Mouse (Mus musculus): ENCODE measurements around the gene Gas1. TPM values are rescaled to one million over a fixed set of nuclear protein-coding genes. Genes with fewer than 3 reads are reported as not detected.

The Gas1 gene
- polyA plus RNA-seq, 1 experiment from 2014 or later, result 11.7 TPM

DNA sequence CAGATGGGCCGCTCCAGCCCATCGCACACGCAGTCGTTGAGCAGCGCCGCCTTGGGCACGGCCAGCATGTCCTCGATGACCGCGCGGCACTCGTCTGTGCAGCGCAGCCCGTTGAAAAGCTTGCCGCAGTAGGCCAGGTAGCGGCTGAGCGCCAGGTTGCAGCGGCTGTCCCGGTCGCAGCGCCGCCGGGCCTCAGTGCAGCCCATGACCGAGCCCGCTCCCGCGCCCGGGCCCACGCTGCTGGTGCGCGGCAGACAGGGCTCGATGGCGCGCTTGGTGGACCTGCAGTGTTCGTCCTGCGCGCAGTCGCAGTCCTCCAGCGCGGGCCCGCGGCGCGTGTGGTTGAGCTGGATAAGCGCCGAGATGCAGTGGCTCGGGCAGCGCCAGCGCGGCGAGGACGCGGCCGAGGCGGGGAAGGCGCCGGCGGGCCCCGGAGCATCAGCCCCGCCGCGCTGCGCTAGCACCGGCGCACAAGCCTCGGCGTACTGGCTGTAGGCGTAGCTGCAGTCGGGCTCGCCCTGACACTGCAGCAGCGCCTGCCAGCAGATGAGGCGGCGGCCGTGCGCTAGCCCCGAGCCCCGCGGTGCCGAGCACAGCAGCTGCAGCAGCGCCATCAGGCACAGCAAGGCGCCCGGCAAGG is 909 bp downstream of the Gas1 start:
- Histone ChIP-seq H3K9ac (ENCODE audit: low read depth, low read length) (peak overlapping the region; percentile 69), H3K27me3 (replicated peaks; ENCODE audit: control insufficient read depth, insufficient read depth, low read length) (no peaks in the 10 kb centered on the region), H3K27ac (ENCODE audit: low read depth, low read length) (peak overlapping the region; percentile 83), H3K9me3 (ENCODE audit: control insufficient read depth, low read length) (no peaks in the 10 kb centered on the region), H3K4me1 (ENCODE audit: control insufficient read depth, insufficient read depth, low read depth, low read length) (peaks cover 13% of the 10 kb centered on the region), H3K36me3 (ENCODE audit: control insufficient read depth, insufficient read depth, low read length) (no peaks in the 10 kb centered on the region), H3K4me2 (ENCODE audit: low read length) (peak overlapping the region; percentile 87), H3K4me3 (ENCODE audit: low read length) (peak overlapping the region; percentile 49)
- under 1% methylated on average over 71 of the region's 82 CpGs for WGBS
- peak; percentile 71 for ATAC-seq

DNA sequence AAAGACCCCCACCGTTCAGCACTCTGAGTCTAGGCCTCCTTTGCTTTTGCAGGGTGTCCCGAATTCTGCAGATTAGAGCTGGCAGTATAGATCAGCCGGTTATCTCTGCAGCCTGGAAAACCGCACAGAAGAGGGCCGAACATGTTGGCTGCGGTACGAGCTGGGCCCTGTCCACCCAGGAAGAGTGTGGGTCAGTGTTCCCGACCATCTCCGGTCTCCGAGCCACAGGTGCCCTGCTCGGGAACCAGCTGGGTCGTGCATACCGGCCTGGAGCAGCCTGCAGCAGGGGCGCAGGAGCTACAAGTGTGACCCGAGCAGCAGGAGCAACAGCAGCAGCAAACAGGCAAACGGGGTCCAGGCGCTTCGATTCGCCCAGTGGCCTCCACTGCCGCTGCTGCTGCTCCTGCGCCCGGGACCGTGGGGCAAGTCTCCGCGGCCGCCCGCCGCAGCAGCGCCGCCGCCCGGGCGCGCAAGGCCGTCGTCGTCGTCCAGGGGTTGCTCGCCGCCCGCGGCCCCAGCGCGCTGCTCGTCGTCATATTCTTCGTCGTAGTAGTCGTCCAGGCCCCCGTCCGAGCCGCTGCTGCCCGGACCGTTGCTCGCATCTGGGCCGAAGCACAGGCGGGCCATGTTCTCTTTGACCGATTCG is 1.6 kb downstream of the Gas1 start:
- peak overlapping the region; percentile 69 for H3K9ac ChIP-seq (ENCODE audit: low read depth, low read length)
- no peaks in the 10 kb centered on the region for H3K9me3 ChIP-seq (ENCODE audit: control insufficient read depth, low read length)
- WGBS, result under 1% methylated on average over 57 of the region's 59 CpGs
- H3K4me3 ChIP-seq (ENCODE audit: low read length), result peak overlapping the region; percentile 49
- peak; percentile 5; the same call in 1 of the 2 replicates for ATAC-seq
- H3K27ac ChIP-seq (ENCODE audit: low read depth, low read length), result peak overlapping the region; percentile 83
- peaks cover 13% of the 10 kb centered on the region for H3K4me1 ChIP-seq (ENCODE audit: control insufficient read depth, insufficient read depth, low read depth, low read length)
- H3K36me3 ChIP-seq (ENCODE audit: control insufficient read depth, insufficient read depth, low read length), result no peaks in the 10 kb centered on the region
- H3K27me3 ChIP-seq (replicated peaks; ENCODE audit: control insufficient read depth, insufficient read depth, low read length), result no peaks in the 10 kb centered on the region
- peak overlapping the region; percentile 87 for H3K4me2 ChIP-seq (ENCODE audit: low read length)

DNA sequence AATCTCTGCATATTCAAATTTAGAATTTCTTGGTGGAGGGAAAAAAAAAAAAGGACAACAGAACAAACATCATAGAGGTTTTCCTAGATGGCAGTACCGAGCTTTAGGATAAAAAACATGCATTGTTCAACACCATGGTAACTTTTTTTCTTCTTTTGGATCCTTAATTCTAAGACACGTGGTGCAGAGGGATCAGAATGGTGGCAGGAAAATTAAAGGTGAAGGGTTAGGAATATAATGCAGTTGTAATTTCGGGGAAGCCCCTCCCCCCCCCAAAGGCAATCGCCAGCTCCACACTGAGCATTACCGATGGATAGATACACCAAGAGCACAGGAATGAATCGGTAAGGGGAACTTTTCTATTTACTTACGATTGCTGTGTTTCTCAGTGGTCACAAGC is 2.2 kb downstream of the Gas1 start:
- peak overlapping the region; percentile 69 for H3K9ac ChIP-seq (ENCODE audit: low read depth, low read length)
- H3K9me3 ChIP-seq (ENCODE audit: control insufficient read depth, low read length), result no peaks in the 10 kb centered on the region
- H3K27ac ChIP-seq (ENCODE audit: low read depth, low read length), result no peak overlapping the region; the same call in 1 of the 2 replicates
- no peak for ATAC-seq
- H3K4me3 ChIP-seq (ENCODE audit: low read length), result peak overlapping the region; percentile 49
- H3K27me3 ChIP-seq (replicated peaks; ENCODE audit: control insufficient read depth, insufficient read depth, low read length), result no peaks in the 10 kb centered on the region
- H3K4me2 ChIP-seq (ENCODE audit: low read length), result peak overlapping the region; percentile 87
- WGBS, result 0% methylated on average over 7 of the region's 7 CpGs
- H3K4me1 ChIP-seq (ENCODE audit: control insufficient read depth, insufficient read depth, low read depth, low read length), result peaks cover 13% of the 10 kb centered on the region
- H3K36me3 ChIP-seq (ENCODE audit: control insufficient read depth, insufficient read depth, low read length), result no peaks in the 10 kb centered on the region

DNA sequence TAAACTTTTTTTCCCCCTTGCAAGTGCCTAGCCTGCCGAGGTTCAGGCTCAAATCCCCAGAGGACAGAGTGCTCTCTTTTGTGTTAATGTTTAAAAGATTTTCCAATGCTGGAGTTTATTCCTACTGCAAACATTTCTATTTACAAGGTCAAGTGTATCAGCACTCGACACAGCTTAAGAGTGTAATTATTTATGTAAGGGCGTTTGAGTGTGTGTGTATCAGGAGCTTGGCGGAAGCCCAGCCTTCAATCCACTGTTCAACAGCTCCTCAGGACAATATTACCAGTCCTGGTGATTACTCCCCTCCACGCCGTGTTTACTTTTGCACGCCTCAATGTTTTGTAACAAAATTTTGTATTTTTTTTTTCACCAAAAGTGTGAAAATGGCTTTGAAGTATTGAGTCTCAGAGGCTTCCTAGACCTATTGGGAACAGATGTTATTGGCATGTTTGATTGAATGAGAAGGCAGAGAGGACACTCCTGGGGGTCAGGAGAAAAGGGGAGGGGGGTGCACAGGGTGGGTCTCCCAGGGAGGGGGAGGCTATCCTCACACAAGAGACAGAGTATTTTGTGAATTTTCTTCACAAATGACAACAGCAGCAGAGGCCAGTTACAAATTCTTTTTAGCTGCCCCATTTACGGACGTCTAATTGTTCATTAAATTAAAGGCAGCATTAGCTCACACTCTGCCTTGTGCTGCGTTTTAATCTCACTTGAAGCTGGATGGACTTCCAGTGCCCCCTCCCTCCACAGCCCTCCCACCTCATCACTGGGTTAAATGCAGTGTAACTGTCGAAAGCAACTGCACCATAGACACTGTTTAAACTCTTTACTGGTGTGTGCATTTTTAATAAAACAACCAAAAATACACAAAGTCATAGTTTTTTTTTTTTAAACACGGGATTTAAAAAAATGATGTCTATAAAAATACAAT is 3.3 kb downstream of the Gas1 start:
- peak overlapping the region; percentile 30; the same call in 1 of the 2 replicates for H3K9ac ChIP-seq (ENCODE audit: low read depth, low read length)
- 8% methylated on average over 12 of the region's 12 CpGs for WGBS
- H3K9me3 ChIP-seq (ENCODE audit: control insufficient read depth, low read length), result no peaks in the 10 kb centered on the region
- no peak for ATAC-seq
- no peaks in the 10 kb centered on the region for H3K27me3 ChIP-seq (replicated peaks; ENCODE audit: control insufficient read depth, insufficient read depth, low read length)
- peak overlapping the region; percentile 87 for H3K4me2 ChIP-seq (ENCODE audit: low read length)
- H3K27ac ChIP-seq (ENCODE audit: low read depth, low read length), result no peak overlapping the region
- H3K4me3 ChIP-seq (ENCODE audit: low read length), result peak overlapping the region; percentile 49
- peaks cover 13% of the 10 kb centered on the region for H3K4me1 ChIP-seq (ENCODE audit: control insufficient read depth, insufficient read depth, low read depth, low read length)
- H3K36me3 ChIP-seq (ENCODE audit: control insufficient read depth, insufficient read depth, low read length), result no peaks in the 10 kb centered on the region

DNA sequence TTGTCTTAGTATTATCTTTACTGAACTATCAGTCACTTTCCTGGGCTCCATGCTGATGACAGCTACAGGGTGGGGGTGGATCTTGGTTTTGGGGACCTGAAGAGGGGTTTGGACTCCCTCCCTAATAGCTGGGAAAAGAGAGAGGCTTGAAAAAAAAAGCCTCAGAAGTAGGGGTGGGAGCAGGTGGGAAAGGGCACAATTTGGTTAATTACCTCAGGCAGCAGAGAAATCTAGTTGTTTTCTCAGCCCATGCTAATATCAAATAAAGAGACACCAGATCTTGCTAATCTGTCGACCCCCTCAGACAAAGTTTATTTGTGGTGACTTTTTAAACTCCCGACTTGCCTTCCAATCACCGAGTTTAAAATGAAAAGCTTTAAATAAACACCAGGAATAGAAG is 4.0 kb downstream of the Gas1 start:
- H3K9ac ChIP-seq (ENCODE audit: low read depth, low read length), result no peak overlapping the region
- H3K4me3 ChIP-seq (ENCODE audit: low read length), result no peak overlapping the region
- H3K4me1 ChIP-seq (ENCODE audit: control insufficient read depth, insufficient read depth, low read depth, low read length), result peaks cover 13% of the 10 kb centered on the region
- ATAC-seq, result no peak
- no peaks in the 10 kb centered on the region for H3K9me3 ChIP-seq (ENCODE audit: control insufficient read depth, low read length)
- H3K27me3 ChIP-seq (replicated peaks; ENCODE audit: control insufficient read depth, insufficient read depth, low read length), result no peaks in the 10 kb centered on the region
- H3K36me3 ChIP-seq (ENCODE audit: control insufficient read depth, insufficient read depth, low read length), result no peaks in the 10 kb centered on the region
- WGBS, result 9% methylated on average over 3 of the region's 3 CpGs
- H3K4me2 ChIP-seq (ENCODE audit: low read length), result peak overlapping the region; percentile 87
- no peak overlapping the region for H3K27ac ChIP-seq (ENCODE audit: low read depth, low read length)

DNA sequence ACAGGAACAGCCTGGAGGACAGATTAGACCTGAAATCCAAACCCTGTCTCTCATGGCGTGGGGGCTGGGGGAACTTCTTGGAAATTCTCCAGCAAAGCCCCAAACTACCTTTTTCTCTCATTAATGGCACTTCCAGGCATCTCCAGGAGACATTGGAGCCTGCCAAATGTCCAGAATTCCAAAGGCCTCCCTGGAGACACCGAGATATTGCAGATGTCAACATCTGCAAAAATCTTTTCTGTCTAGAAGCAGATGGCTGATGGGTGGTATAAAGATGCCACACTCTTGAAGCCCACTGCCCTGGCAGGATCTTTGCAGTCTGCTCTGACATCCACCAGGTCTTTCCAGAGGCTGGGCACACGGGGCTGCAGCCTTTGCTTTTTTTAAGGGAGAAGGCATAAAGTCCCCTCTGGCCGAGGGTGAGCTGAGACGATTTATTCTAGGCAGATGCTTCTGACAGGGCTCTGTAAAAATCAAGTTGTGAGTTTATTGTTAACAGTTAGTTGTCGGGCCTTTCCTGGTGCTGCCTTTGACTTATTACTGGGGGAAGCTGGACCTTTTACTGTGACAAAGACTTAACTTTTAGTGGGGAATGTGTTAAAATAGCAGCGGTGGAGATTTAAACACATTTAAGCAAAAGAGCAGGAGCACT is 4.7 kb downstream of the Gas1 start:
- WGBS, result 14% methylated on average over 7 of the region's 7 CpGs
- H3K9me3 ChIP-seq (ENCODE audit: control insufficient read depth, low read length), result no peaks in the 10 kb centered on the region
- ATAC-seq, result no peak
- H3K27ac ChIP-seq (ENCODE audit: low read depth, low read length), result no peak overlapping the region
- H3K36me3 ChIP-seq (ENCODE audit: control insufficient read depth, insufficient read depth, low read length), result no peaks in the 10 kb centered on the region
- no peak overlapping the region for H3K4me3 ChIP-seq (ENCODE audit: low read length)
- peaks cover 10% of the 10 kb centered on the region for H3K4me1 ChIP-seq (ENCODE audit: control insufficient read depth, insufficient read depth, low read depth, low read length)
- no peaks in the 10 kb centered on the region for H3K27me3 ChIP-seq (replicated peaks; ENCODE audit: control insufficient read depth, insufficient read depth, low read length)
- H3K9ac ChIP-seq (ENCODE audit: low read depth, low read length), result no peak overlapping the region
- H3K4me2 ChIP-seq (ENCODE audit: low read length), result no peak overlapping the region

DNA sequence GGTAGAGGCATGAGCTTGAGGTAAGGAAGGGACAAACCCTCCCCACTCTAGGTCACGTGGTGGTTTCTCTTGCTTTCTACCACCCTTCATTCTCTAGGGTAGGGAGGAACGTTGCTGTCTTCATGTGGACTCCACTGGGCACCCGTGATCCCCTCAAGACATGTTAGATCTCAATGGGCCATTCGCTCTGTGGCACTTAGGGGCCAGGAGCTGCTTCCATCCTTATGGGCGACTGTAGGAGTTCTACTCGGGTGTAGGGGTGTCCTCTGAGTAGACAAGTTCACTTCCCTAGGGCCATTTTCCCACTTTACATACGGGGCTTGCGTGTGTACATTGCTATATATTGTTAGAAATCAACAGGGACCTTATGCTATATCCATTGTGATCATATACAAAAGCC is 5.4 kb downstream of the Gas1 start:
- Histone ChIP-seq H3K4me3 (ENCODE audit: low read length) (no peak overlapping the region), H3K27me3 (replicated peaks; ENCODE audit: control insufficient read depth, insufficient read depth, low read length) (no peaks in the 10 kb centered on the region), H3K9ac (ENCODE audit: low read depth, low read length) (no peak overlapping the region), H3K27ac (ENCODE audit: low read depth, low read length) (no peak overlapping the region), H3K4me1 (ENCODE audit: control insufficient read depth, insufficient read depth, low read depth, low read length) (peaks cover 10% of the 10 kb centered on the region), H3K36me3 (ENCODE audit: control insufficient read depth, insufficient read depth, low read length) (no peaks in the 10 kb centered on the region), H3K4me2 (ENCODE audit: low read length) (no peak overlapping the region), H3K9me3 (ENCODE audit: control insufficient read depth, low read length) (no peaks in the 10 kb centered on the region)
- no peak for ATAC-seq
- 31% methylated on average over 8 of the region's 8 CpGs for WGBS

DNA sequence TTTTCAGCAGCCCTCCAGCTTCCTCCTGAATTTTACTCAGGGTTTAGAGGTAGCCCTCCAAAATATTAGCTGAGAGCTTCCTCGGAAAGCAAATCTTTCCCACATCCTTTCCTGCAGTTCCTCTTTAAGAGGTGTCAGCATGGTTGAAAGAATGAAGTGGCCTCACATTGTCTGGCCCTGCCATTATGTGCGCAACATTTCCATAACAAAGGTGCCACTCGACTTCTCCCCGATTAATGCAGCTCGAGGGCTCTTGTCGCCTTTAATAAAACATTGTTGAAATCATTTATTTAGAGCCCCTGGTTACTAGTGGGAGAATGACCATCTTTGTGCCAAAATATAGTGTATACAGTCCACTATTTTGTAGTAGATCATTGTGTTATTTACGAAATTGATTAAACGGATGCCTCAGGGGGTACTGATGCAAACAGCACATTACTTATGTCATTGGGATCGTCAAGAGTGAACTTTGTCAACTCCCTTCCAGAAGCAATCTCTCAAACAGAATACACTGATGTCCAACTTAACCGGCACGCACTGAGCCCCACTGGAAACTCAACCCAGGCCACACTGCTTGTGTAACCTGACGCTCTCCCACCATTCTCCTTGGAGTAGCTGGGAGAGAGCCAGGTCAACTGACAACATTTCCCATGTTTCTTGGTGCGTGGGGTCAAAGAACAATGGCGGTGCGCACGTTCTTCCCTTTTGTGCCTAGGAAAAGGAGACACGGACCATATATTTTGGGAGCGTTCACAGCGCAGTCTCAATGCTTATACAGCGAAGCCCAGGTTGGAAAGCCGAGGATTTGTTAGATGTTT is 6.1 kb downstream of the Gas1 start:
- WGBS, result 22% methylated on average over 21 of the region's 21 CpGs
- no peaks in the 10 kb centered on the region for H3K9me3 ChIP-seq (ENCODE audit: control insufficient read depth, low read length)
- no peaks in the 10 kb centered on the region for H3K36me3 ChIP-seq (ENCODE audit: control insufficient read depth, insufficient read depth, low read length)
- H3K4me3 ChIP-seq (ENCODE audit: low read length), result no peak overlapping the region
- no peak for ATAC-seq
- H3K4me2 ChIP-seq (ENCODE audit: low read length), result no peak overlapping the region
- H3K27me3 ChIP-seq (replicated peaks; ENCODE audit: control insufficient read depth, insufficient read depth, low read length), result no peaks in the 10 kb centered on the region
- no peak overlapping the region for H3K9ac ChIP-seq (ENCODE audit: low read depth, low read length)
- H3K27ac ChIP-seq (ENCODE audit: low read depth, low read length), result no peak overlapping the region
- peaks cover 10% of the 10 kb centered on the region for H3K4me1 ChIP-seq (ENCODE audit: control insufficient read depth, insufficient read depth, low read depth, low read length)

Measured in hindbrain, embryonic 16.5 days (tissue).